Mouse (Mus musculus): ENCODE data around the gene Alkbh7. TPM values are rescaled to one million over a fixed set of nuclear protein-coding genes. Genes with fewer than 3 reads are reported as not detected.

Alkbh7 gene
- 9.5 TPM for total RNA-seq (2023)

DNA sequence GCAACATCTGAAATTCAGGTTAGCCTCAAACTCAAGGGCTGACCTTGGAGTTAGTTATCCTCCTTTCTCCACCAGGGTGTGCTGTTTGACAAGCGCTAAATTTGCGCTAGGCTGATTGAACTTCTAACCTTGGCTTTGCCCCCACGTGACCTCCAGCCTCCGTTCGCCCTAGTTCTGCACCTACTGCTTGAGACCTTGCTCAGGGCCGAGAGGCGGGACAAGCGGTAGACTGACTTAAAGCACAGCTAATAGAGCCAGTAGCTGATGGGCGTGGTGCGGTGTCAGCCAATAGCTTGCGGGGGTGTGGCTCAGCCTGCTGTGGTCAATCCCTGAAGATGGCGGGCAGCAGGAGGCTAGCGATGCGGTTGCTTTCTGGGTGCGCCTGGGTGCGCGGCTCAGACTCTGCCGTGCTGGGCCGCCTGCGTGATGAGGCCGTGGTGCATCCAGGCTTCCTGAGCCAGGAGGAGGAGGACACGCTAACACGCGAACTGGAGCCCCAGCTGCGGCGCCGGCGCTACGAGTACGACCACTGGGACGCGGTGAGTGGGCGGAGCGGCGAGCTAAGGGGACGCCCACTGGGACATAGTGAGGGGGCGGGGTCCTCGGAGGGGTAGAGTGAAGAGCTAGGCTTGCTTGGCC is at the start of gene Alkbh7:
TSS of gene Alkbh7 (plus strand) at position 311 of the 639 bp plus-strand sequence.

GRCm38 (mm10) chr17:56982013-56982412 is 15.1 kb upstream of the Alkbh7 start, which contains the start of gene Acer1:
Acer1 (minus strand) TSS chr17:56982126.

GRCm38 (mm10) chr17:56990115-56990746 is 6.9 kb upstream of the Alkbh7 start, which contains the start of gene Clpp:
Clpp (plus strand) TSS chr17:56990305.

GRCm38 (mm10) chr17:56999968-57000609 is 3.0 kb downstream of the Alkbh7 start, which contains the start of gene Pspn:
Pspn (minus strand) TSS chr17:57000018.

GRCm38 (mm10) chr17:57011236-57012141 is 14.3 kb downstream of the Alkbh7 start, which contains the start of the genes Gtf2f1 and Gm17949:
Gtf2f1 (minus strand) TSS chr17:57011288.
Gm17949 (plus strand) TSS chr17:57011469.

DNA sequence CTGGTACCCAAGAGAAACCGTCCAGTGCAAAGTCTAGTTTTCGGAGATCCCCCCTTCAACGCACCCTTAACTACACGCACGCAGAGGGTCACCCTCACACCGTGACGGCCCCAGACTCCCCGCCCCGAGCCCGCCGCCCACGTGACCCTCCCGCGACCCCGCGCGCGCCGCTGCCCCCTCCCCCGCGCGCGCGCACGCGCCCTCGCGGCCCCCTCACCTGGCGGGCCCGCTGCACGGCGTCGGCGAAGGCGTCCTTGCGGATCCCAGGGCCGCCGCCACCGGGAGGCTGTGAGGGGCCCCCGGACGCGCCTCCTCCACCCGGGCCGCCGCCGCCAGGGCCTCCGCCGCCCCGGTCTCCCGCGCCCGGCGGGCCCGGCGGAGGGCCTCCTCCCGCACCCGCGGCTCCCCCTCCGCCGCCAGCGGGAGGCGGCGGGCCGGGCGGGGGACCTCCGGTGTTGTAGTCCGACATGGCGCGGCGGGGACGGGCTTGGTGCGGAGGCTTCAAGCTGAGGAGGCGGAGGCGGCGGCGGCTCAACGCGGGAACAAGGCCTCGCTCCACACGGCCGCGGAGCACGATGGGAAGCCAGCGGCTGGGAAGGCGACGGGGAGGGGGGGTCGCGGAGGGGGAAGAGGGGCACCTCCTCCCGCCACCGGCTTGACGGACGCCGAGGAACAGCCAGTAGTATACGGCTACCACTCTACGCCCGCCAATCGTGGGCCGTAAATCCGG is 34.0 kb downstream of the Alkbh7 start, which contains the start of gene Khsrp:
TSS of gene Khsrp (minus strand) at position 592 of the 730 bp plus-strand sequence.

DNA sequence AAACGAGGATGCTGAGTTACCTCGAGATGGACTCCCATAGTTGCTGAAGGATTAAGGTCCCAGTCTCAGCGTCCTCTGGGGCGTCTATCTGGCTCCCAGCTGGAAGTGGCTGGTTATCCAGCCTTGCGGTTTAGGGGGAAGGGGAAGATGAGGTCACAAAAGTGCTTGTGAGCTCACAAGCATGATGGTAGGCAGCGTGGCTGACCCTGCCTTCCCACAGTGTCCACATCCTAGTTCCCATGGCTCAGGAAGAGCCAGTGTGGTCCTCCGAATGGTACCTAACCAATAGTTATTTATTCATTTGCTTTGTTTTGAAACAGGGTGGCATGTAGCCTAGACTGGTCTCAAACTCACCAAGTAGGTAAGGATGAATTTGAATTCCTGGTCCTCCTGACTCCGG is 44.4 kb downstream of the Alkbh7 start, which contains the start of gene Slc25a41:
TSS of gene Slc25a41 (minus strand) at position 101 of the 400 bp plus-strand sequence.

Other genes with a start within 250 kb of the Alkbh7 start
- gene Nrtn, start 239.8 kb upstream of the Alkbh7 start, total RNA-seq (2023) = not detected
- 54.3 TPM for gene Dus3l, start 232.6 kb upstream of the Alkbh7 start, total RNA-seq (2023)
- 0.70 TPM for gene Prr22, start 227.1 kb upstream of the Alkbh7 start, total RNA-seq (2023)
- 11.5 TPM for gene Rfx2, start 166.3 kb upstream of the Alkbh7 start, total RNA-seq (2023)
- not detected for gene Acsbg2, start 122.9 kb upstream of the Alkbh7 start, total RNA-seq (2023)
- 0.47 TPM for gene 1700061G19Rik, start 121.9 kb upstream of the Alkbh7 start, total RNA-seq (2023)
- gene Mllt1, start 61.9 kb upstream of the Alkbh7 start, total RNA-seq (2023) = 32.9 TPM
- gene Acer1, start 15.2 kb upstream of the Alkbh7 start, total RNA-seq (2023) = not detected
- gene Clpp, start 7.0 kb upstream of the Alkbh7 start, total RNA-seq (2023) = 19.8 TPM
- not detected for gene Pspn, start 2.7 kb downstream of the Alkbh7 start, total RNA-seq (2023)
- gene Gtf2f1, start 13.9 kb downstream of the Alkbh7 start, total RNA-seq (2023) = 64.2 TPM
- gene Gm17949, start 14.1 kb downstream of the Alkbh7 start, total RNA-seq (2023) = not detected
- 118 TPM for gene Khsrp, start 34.2 kb downstream of the Alkbh7 start, total RNA-seq (2023)
- gene Slc25a41, start 44.3 kb downstream of the Alkbh7 start, total RNA-seq (2023) = not detected
- 2.2 TPM for gene Crb3, start 61.8 kb downstream of the Alkbh7 start, total RNA-seq (2023)
- gene Slc25a23, start 62.5 kb downstream of the Alkbh7 start, total RNA-seq (2023) = 26.8 TPM
- gene Dennd1c, start 81.2 kb downstream of the Alkbh7 start, total RNA-seq (2023) = 119 TPM
- 2.1 TPM for gene Tubb4a, start 90.4 kb downstream of the Alkbh7 start, total RNA-seq (2023)
- 0.88 TPM for gene Tnfsf9, start 108.0 kb downstream of the Alkbh7 start, total RNA-seq (2023)
- not detected for gene Cd70, start 152.4 kb downstream of the Alkbh7 start, total RNA-seq (2023)
- gene Tnfsf14, start 196.8 kb downstream of the Alkbh7 start, total RNA-seq (2023) = 0.50 TPM
- 2.7 TPM for gene C3, start 230.8 kb downstream of the Alkbh7 start, total RNA-seq (2023)